In the genomic region with DNA sequence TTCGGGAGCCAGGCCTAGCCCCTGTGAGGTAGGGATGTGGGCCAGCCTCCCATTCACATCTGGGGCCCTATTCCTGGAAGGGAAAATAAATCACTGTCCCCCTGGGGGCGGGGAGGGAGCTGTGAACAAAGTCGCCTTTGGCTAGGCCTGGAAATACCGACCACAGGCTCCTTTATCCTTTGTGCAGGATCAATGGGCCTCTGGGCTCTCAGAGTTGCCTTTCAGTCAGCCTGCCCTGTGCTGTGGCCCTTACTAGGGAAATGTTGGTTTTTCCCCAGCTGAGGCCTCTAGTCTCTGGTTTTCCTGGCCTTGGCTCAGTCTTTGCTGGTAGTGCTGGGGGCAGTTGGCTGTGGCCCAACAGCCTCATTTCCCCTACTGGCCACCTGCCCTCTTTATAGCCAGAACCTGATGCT, we compare ENCODE assay signal across 8 mouse cellular contexts. TPM values are rescaled to one million over a fixed set of nuclear protein-coding genes. Genes with fewer than 3 reads are reported as not detected.
A peak's percentile ranks its signal among the peaks of the same experiment; 100 is the strongest.
DNase-seq lines count a peak whose midpoint lies in the region; ATAC-seq and TF ChIP-seq lines count a peak whose summit lies in the region.

No protein-coding gene starts in this region.

- WGBS in midbrain, embryonic 14.5 days, result 17% methylated on average over 4 of the region's 4 CpGs
- WGBS in liver, postnatal 0 days (ENCODE audit: insufficient replicate concordance), result 81% methylated on average over 4 of the region's 4 CpGs

- no peak overlapping the region for H3K4me3 ChIP-seq in embryonic fibroblast, embryonic 13.5 days (ENCODE audit: insufficient read depth, low read length)
- no peak overlapping the region for H3K4me3 ChIP-seq in layer of hippocampus, adult 2 months
- H3K4me3 ChIP-seq in midbrain, embryonic 14.5 days (replicated peaks; ENCODE audit: low read depth, low read length), result no peak overlapping the region
- H3K4me3 ChIP-seq in liver, postnatal 0 days (ENCODE audit: low read depth, low read length), result no peak overlapping the region

- DNase-seq in cerebellum, adult 9-11 months, result peak; percentile 39
- DNase-seq in cerebellum, adult 9-10 months, result no peak
- DNase-seq in layer of hippocampus, adult 2 months (ENCODE audit: low spot score in 2 of 2), result peak; percentile 71 to 86
- peak; percentile 46 for DNase-seq in midbrain, embryonic 14.5 days
- DNase-seq in liver, postnatal 0 days, result no peak
- no peak for DNase-seq in cerebellum, adult 11-12 months
- no peak for DNase-seq in ovary, postnatal 14 days (ENCODE audit: low spot score)

- TF ChIP-seq EP300 in liver, postnatal 0 days (IDR thresholded peaks at IDR 0.05; ENCODE audit: low read depth), result no peak

- no peaks in the 10 kb centered on the region for H3K36me3 ChIP-seq in midbrain, embryonic 14.5 days (ENCODE audit: control insufficient read depth, insufficient read depth, low read length)
- no peaks in the 10 kb centered on the region for H3K36me3 ChIP-seq in liver, postnatal 0 days (replicated peaks; ENCODE audit: insufficient read depth, low read length)

- no peak for TF ChIP-seq CTCF in embryonic fibroblast, embryonic 13.5 days (IDR thresholded peaks at IDR 0.05; ENCODE audit: borderline replicate concordance, insufficient read depth, low read length)
- peak; percentile 45 for TF ChIP-seq CTCF in layer of hippocampus, adult 2 months (conservative IDR thresholded peaks at IDR 0.05)
- TF ChIP-seq CTCF in liver, postnatal 0 days (IDR thresholded peaks at IDR 0.05; ENCODE audit: low read depth), result no peak

- H3K9ac ChIP-seq in midbrain, embryonic 14.5 days (replicated peaks; ENCODE audit: low read length), result no peak overlapping the region
- H3K9ac ChIP-seq in liver, postnatal 0 days (replicated peaks), result no peak overlapping the region

- H3K4me1 ChIP-seq in embryonic fibroblast, embryonic 13.5 days (ENCODE audit: control insufficient read depth, insufficient read depth, low read length), result no peaks in the 10 kb centered on the region
- H3K4me1 ChIP-seq in midbrain, embryonic 14.5 days (ENCODE audit: control insufficient read depth, insufficient read depth, low read length), result 0 out of 2 replicates have a peak, but pooled peaks cover 11% of the 10 kb centered on the region
- H3K4me1 ChIP-seq in liver, postnatal 0 days (ENCODE audit: insufficient read depth), result peaks cover 16% of the 10 kb centered on the region

- ATAC-seq in midbrain, embryonic 14.5 days (ENCODE audit: low FRiP score, low TSS enrichment), result no peak
- ATAC-seq in liver, postnatal 0 days, result no peak

- H3K9me3 ChIP-seq in midbrain, embryonic 14.5 days (ENCODE audit: control insufficient read depth, low read length), result no peaks in the 10 kb centered on the region
- no peaks in the 10 kb centered on the region for H3K9me3 ChIP-seq in liver, postnatal 0 days (ENCODE audit: low read length)

- 0 out of 2 replicates have a peak overlapping the region, but pooled peaks have one; percentile 20 for H3K27ac ChIP-seq in embryonic fibroblast, embryonic 13.5 days (ENCODE audit: insufficient read depth, low read length)
- peak overlapping the region; percentile 84 for H3K27ac ChIP-seq in layer of hippocampus, adult 2 months
- H3K27ac ChIP-seq in midbrain, embryonic 14.5 days (replicated peaks; ENCODE audit: low read depth, low read length), result no peak overlapping the region
- H3K27ac ChIP-seq in liver, postnatal 0 days (ENCODE audit: low read depth), result no peak overlapping the region

- H3K27me3 ChIP-seq in midbrain, embryonic 14.5 days (ENCODE audit: control insufficient read depth, insufficient read depth, low read length), result peaks cover 6% of the 10 kb centered on the region
- 0 out of 2 replicates have a peak, but pooled peaks cover 3% of the 10 kb centered on the region for H3K27me3 ChIP-seq in liver, postnatal 0 days (ENCODE audit: insufficient read depth, low read length)

- no peak for TF ChIP-seq POLR2A in embryonic fibroblast, embryonic 13.5 days (IDR thresholded peaks at IDR 0.05; ENCODE audit: low read depth, low read length)

- no peak overlapping the region for H3K4me2 ChIP-seq in midbrain, embryonic 14.5 days (ENCODE audit: low read length)
- H3K4me2 ChIP-seq in liver, postnatal 0 days (ENCODE audit: low read depth, low read length), result no peak overlapping the region

RNA-seq across cellular contexts. Expression of a gene that starts 5.2 kb away (rescaled TPM):
- 22.5 and 30.6 TPM in 2 replicates for polyA plus RNA-seq in embryonic fibroblast, embryonic 13.5 days (2011; ENCODE audit: insufficient read length, low read depth, missing spikeins)
- total RNA-seq in layer of hippocampus, adult 2 months (2021), result 10 to 100 TPM; 21.3 to 22.4 TPM
- 3.6 and 5.2 TPM in 2 replicates for polyA plus RNA-seq in midbrain, embryonic 14.5 days (2014; fragmentation: Nextera tagmentation; extraction: Ambion mirVana)
- 5.6 and 5.7 TPM in 2 replicates for polyA plus RNA-seq in liver, postnatal 0 days (2015; fragmentation: Nextera tagmentation; extraction: Ambion mirVana)

RNA-seq across cellular contexts. Expression of a gene that starts 22.0 kb away (rescaled TPM):
- 0.23 TPM in 1 of 2 replicates, not detected in the other for polyA plus RNA-seq in embryonic fibroblast, embryonic 13.5 days (2011; ENCODE audit: insufficient read length, low read depth, missing spikeins)
- total RNA-seq in layer of hippocampus, adult 2 months (2021), result 1 to 10 TPM; 1.2 TPM
- 2.9 and 3.6 TPM in 2 replicates for polyA plus RNA-seq in midbrain, embryonic 14.5 days (2014; fragmentation: Nextera tagmentation; extraction: Ambion mirVana)
- 25.8 and 33.4 TPM in 2 replicates for polyA plus RNA-seq in liver, postnatal 0 days (2015; fragmentation: Nextera tagmentation; extraction: Ambion mirVana)

RNA-seq across cellular contexts. Expression of a gene that starts 27.9 kb away (rescaled TPM):
- 11.7 and 11.8 TPM in 2 replicates for polyA plus RNA-seq in embryonic fibroblast, embryonic 13.5 days (2011; ENCODE audit: insufficient read length, low read depth, missing spikeins)
- total RNA-seq in layer of hippocampus, adult 2 months (2021), result 10 to 100 TPM; 50.2 to 51.5 TPM
- polyA plus RNA-seq in midbrain, embryonic 14.5 days (2014; fragmentation: Nextera tagmentation; extraction: Ambion mirVana), result 24.4 and 32.5 TPM in 2 replicates
- polyA plus RNA-seq in liver, postnatal 0 days (2015; fragmentation: Nextera tagmentation; extraction: Ambion mirVana), result 2.5 TPM in 2 replicates

RNA-seq across cellular contexts. Expression of a gene that starts 37.2 kb away (rescaled TPM):
- 17.9 and 18.6 TPM in 2 replicates for polyA plus RNA-seq in embryonic fibroblast, embryonic 13.5 days (2011; ENCODE audit: insufficient read length, low read depth, missing spikeins)
- 10 to 100 TPM; 16.8 to 17.1 TPM for total RNA-seq in layer of hippocampus, adult 2 months (2021)
- polyA plus RNA-seq in midbrain, embryonic 14.5 days (2014; fragmentation: Nextera tagmentation; extraction: Ambion mirVana), result 11.9 and 12.7 TPM in 2 replicates
- 3.9 and 4.2 TPM in 2 replicates for polyA plus RNA-seq in liver, postnatal 0 days (2015; fragmentation: Nextera tagmentation; extraction: Ambion mirVana)

Comparison
In these comparisons a context has a peak if more than half of its experiments do, and no peak if none do; other contexts are left out.
1. DNase-seq: peak in cerebellum, adult 9-11 months (single experiment), layer of hippocampus, adult 2 months (2 of 2) and midbrain, embryonic 14.5 days (single experiment); none in cerebellum, adult 9-10 months (single experiment), liver, postnatal 0 days (single experiment), cerebellum, adult 11-12 months (single experiment) and ovary, postnatal 14 days (single experiment).
2. H3K27ac ChIP-seq: peak in embryonic fibroblast, embryonic 13.5 days (single experiment) and layer of hippocampus, adult 2 months (single experiment); none in midbrain, embryonic 14.5 days (single experiment) and liver, postnatal 0 days (single experiment).